Mouse (Mus musculus) liver, embryonic 11.5 days (tissue): ENCODE measurements around the gene Kcnj6. TPM values are rescaled to one million over a fixed set of nuclear protein-coding genes. Genes with fewer than 3 reads are reported as not detected.

ENCODE experiments used
- ATAC-seq: fragments of 200-750 bp; cut with Nextera tagmentation; replicated peaks from 2 replicates; pipeline ENCODE4 v1.8.0; 2017; ENCODE audit warnings: moderate number of reproducible peaks, mild to moderate bottlenecking, moderate TSS enrichment, moderate library complexity; ENCODE audit not compliant: low FRiP score
- DNase-seq: peaks from one replicate; pipeline ENCODE4 v3.0.0-alpha.2; 2017; ENCODE audit warnings: low spot score
- H3K27ac ChIP-seq: fragments of 300-500 bp; sonication (generic); 2 replicates; pipeline ENCODE4 v1.5.1; 2014; ENCODE audit warnings: mild to moderate bottlenecking, low read depth, low read length, control low read depth
- H3K27me3 ChIP-seq: fragments of 300-500 bp; sonication (generic); replicated peaks from 2 replicates; pipeline ENCODE4 v1.6.1; 2014; ENCODE audit warnings: low read length, mixed read lengths; ENCODE audit not compliant: control insufficient read depth, insufficient read depth
- H3K36me3 ChIP-seq: fragments of 300-500 bp; sonication (generic); 2 replicates; pipeline ENCODE4 v1.6.1; 2014; ENCODE audit warnings: mild to moderate bottlenecking, low read length, moderate library complexity, mixed read lengths; ENCODE audit not compliant: control insufficient read depth, insufficient read depth
- H3K4me1 ChIP-seq: fragments of 300-500 bp; sonication (generic); replicated peaks from 2 replicates; pipeline ENCODE4 v1.6.1; 2014; ENCODE audit warnings: low read length, mixed read lengths; ENCODE audit not compliant: control insufficient read depth, insufficient read depth
- H3K4me2 ChIP-seq: fragments of 300-500 bp; sonication (generic); 2 replicates; pipeline ENCODE4 v1.6.1; 2014; ENCODE audit warnings: mild to moderate bottlenecking, control low read depth, moderate library complexity
- H3K4me3 ChIP-seq: fragments of 300-500 bp; sonication (generic); 2 replicates; pipeline ENCODE4 v1.5.1; 2014; ENCODE audit warnings: low read depth, low read length, control low read depth
- H3K9ac ChIP-seq: fragments of 300-500 bp; sonication (generic); 2 replicates; pipeline ENCODE4 v1.6.1; 2014; ENCODE audit warnings: low read depth, low read length, control low read depth
- H3K9me3 ChIP-seq: fragments of 300-500 bp; sonication (generic); 2 replicates; pipeline ENCODE4 v1.6.1; 2016; ENCODE audit warnings: low read length, inconsistent platforms, mixed read lengths; ENCODE audit not compliant: control insufficient read depth
- WGBS: fragments of 180-500 bp; shearing (Covaris S2); extraction: QIAGEN DNeasy Blood & Tissue Kit; methylation state at CpG from one replicate; pipeline ENCODE4 v1.1.7; 2014; 5-methylcytosine and 5-hydroxymethylcytosine counted together
- polyA plus RNA-seq: library from polyadenylated mRNA; unstranded; fragments of >200 nt; fragmentation: Nextera tagmentation; extraction: Ambion mirVana; gene quantifications from 2 replicates; pipeline ENCODE4 v1.2.1, GENCODE M21; 2014

Gene Kcnj6
- polyA plus RNA-seq, 1 experiment from 2014 or later: not detected

- DNase-seq: no peak
- H3K36me3 ChIP-seq: no peaks in the 10 kb centered on the region
- H3K4me3 ChIP-seq: no peak overlapping the region
- no peak for ATAC-seq
- H3K27me3 ChIP-seq: no peaks in the 10 kb centered on the region
- 71% methylated on average over 6 of the region's 6 CpGs for WGBS
- no peak overlapping the region for H3K27ac ChIP-seq
- H3K4me1 ChIP-seq: no peaks in the 10 kb centered on the region
- no peak overlapping the region for H3K9ac ChIP-seq
- no peak overlapping the region for H3K4me2 ChIP-seq
- H3K9me3 ChIP-seq: no peaks in the 10 kb centered on the region
Measured at GRCm38 (mm10) chr16:94898832-94899231, 98.7 kb downstream of the Kcnj6 start.

DNA sequence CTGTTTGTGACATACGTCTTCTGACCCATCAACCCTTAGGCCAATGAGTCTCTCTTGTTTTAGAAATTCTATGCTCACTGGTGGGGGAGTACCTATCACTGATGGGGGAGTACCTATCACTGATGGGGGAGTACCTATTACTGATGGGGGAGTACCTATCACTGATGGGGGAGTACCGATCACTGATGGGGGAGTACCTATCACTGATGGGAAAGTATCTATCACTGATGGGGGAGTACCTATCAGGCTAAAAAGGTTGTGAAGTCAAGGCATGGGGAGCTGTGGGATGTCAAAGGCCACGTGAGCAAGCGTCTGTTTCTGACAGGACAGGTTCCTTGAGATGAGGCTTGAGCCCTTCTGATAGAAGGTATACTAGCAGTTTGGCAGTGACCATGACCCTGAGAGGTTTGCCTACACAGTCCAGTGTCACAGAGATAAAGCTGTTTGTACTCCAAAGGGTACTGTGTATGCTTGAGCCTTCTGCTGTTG lies 105.3 kb downstream of the Kcnj6 start:
- no peak overlapping the region for H3K4me2 ChIP-seq
- no peaks in the 10 kb centered on the region for H3K9me3 ChIP-seq
- H3K36me3 ChIP-seq: no peaks in the 10 kb centered on the region
- H3K9ac ChIP-seq: no peak overlapping the region
- no peaks in the 10 kb centered on the region for H3K27me3 ChIP-seq
- no peak overlapping the region for H3K4me3 ChIP-seq
- ATAC-seq (no peak), DNase-seq (no peak)
- no peak overlapping the region for H3K27ac ChIP-seq
- H3K4me1 ChIP-seq: no peaks in the 10 kb centered on the region
- 81% methylated on average over 4 of the region's 4 CpGs for WGBS

- H3K36me3 ChIP-seq: no peaks in the 10 kb centered on the region
- H3K27me3 ChIP-seq: no peaks in the 10 kb centered on the region
- H3K4me2 ChIP-seq: no peak overlapping the region
- ATAC-seq (no peak), DNase-seq (no peak)
- no peak overlapping the region for H3K4me3 ChIP-seq
- no peaks in the 10 kb centered on the region for H3K4me1 ChIP-seq
- WGBS: 77% methylated on average over 6 of the region's 6 CpGs
- no peaks in the 10 kb centered on the region for H3K9me3 ChIP-seq
- H3K9ac ChIP-seq: no peak overlapping the region
- no peak overlapping the region for H3K27ac ChIP-seq
Measured at GRCm38 (mm10) chr16:94890581-94890980, 106.9 kb downstream of the Kcnj6 start.

- H3K9ac ChIP-seq: no peak overlapping the region
- DNase-seq (no peak), ATAC-seq (no peak)
- H3K36me3 ChIP-seq: no peaks in the 10 kb centered on the region
- no peak overlapping the region for H3K4me2 ChIP-seq
- no peak overlapping the region for H3K4me3 ChIP-seq
- H3K27ac ChIP-seq: no peak overlapping the region
- no peaks in the 10 kb centered on the region for H3K27me3 ChIP-seq
- whole genome bisulfite sequencing: 73% methylated on average over 2 of the region's 2 CpGs
- no peaks in the 10 kb centered on the region for H3K9me3 ChIP-seq
- H3K4me1 ChIP-seq: no peaks in the 10 kb centered on the region
Measured at GRCm38 (mm10) chr16:94890056-94890455, 107.4 kb downstream of the Kcnj6 start.

GRCm38 (mm10) chr16:94888554-94888953 lies 108.9 kb downstream of the Kcnj6 start:
- Histone ChIP-seq H3K36me3 (no peaks in the 10 kb centered on the region), H3K9ac (no peak overlapping the region), H3K27me3 (no peaks in the 10 kb centered on the region), H3K4me3 (no peak overlapping the region), H3K9me3 (no peaks in the 10 kb centered on the region), H3K4me2 (no peak overlapping the region), H3K4me1 (no peaks in the 10 kb centered on the region), H3K27ac (no peak overlapping the region)
- no peak for ATAC-seq
- 71% methylated on average over 11 of the region's 11 CpGs for WGBS
- no peak for DNase-seq

GRCm38 (mm10) chr16:94886398-94886797 lies 111.1 kb downstream of the Kcnj6 start:
- H3K9ac ChIP-seq: no peak overlapping the region
- DNase-seq (no peak), ATAC-seq (no peak)
- H3K4me3 ChIP-seq: no peak overlapping the region
- H3K27me3 ChIP-seq: no peaks in the 10 kb centered on the region
- H3K36me3 ChIP-seq: no peaks in the 10 kb centered on the region
- no peaks in the 10 kb centered on the region for H3K9me3 ChIP-seq
- 83% methylated on average over 7 of the region's 7 CpGs for WGBS
- H3K4me2 ChIP-seq: no peak overlapping the region
- no peak overlapping the region for H3K27ac ChIP-seq
- no peaks in the 10 kb centered on the region for H3K4me1 ChIP-seq

GRCm38 (mm10) chr16:94885062-94885461 lies 112.4 kb downstream of the Kcnj6 start:
- WGBS: 75% methylated on average over 7 of the region's 7 CpGs
- Histone ChIP-seq H3K4me1 (no peaks in the 10 kb centered on the region), H3K36me3 (no peaks in the 10 kb centered on the region), H3K9me3 (no peaks in the 10 kb centered on the region), H3K9ac (no peak overlapping the region), H3K27ac (no peak overlapping the region), H3K4me2 (no peak overlapping the region), H3K4me3 (no peak overlapping the region), H3K27me3 (no peaks in the 10 kb centered on the region)
- ATAC-seq (no peak), DNase-seq (no peak)

GRCm38 (mm10) chr16:94883909-94884308 lies 113.6 kb downstream of the Kcnj6 start:
- Histone ChIP-seq H3K9ac (no peak overlapping the region), H3K4me2 (no peak overlapping the region), H3K27me3 (no peaks in the 10 kb centered on the region), H3K9me3 (no peaks in the 10 kb centered on the region), H3K4me3 (no peak overlapping the region), H3K36me3 (no peaks in the 10 kb centered on the region), H3K4me1 (no peaks in the 10 kb centered on the region), H3K27ac (no peak overlapping the region)
- 70% methylated on average over 3 of the region's 3 CpGs for WGBS
- DNase-seq (no peak), ATAC-seq (no peak)

DNA sequence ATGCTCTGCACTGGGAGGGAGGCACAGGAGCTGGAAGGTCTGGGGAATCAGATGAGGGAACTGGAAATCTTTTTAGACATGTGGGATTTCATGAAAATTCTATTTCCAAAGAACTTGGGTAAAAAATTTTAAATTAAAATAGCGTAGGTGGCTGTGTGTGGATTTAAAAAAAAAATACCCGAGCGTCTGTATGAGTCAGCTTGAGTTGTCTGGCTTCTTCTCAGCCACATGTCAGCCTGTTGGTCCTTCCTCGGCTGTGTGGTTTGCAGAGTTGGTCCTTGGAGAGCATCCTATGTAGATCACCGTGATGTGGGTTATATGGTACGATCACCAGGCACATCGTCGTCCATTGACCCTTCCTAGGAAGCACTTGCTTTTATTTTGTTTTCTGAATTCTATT lies 114.3 kb downstream of the Kcnj6 start:
- Histone ChIP-seq H3K27me3 (no peaks in the 10 kb centered on the region), H3K4me2 (no peak overlapping the region), H3K9ac (no peak overlapping the region), H3K36me3 (no peaks in the 10 kb centered on the region), H3K4me3 (no peak overlapping the region), H3K4me1 (no peaks in the 10 kb centered on the region), H3K27ac (no peak overlapping the region), H3K9me3 (no peaks in the 10 kb centered on the region)
- 83% methylated on average over 8 of the region's 8 CpGs for WGBS
- no peak for DNase-seq
- no peak for ATAC-seq
